Mouse (Mus musculus) lung, postnatal 36 days (tissue): ENCODE results near the gene Tmem129.

ENCODE experiments used
- DNase-seq: peaks from one replicate; pipeline ENCODE4 v3.0.0; 2022; ENCODE audit warnings: mixed read lengths

The Tmem129 gene

GRCm38 (mm10) chr5:33657787-33658663 is at the start of gene Tmem129, which contains the start of gene Tacc3:
Tmem129 (minus strand) TSS chr5:33658416.
Tacc3 (plus strand) TSS chr5:33658128.
- peak; percentile 99 for DNase-seq

GRCm38 (mm10) chr5:33707163-33707562 is 48.9 kb upstream of the Tmem129 start:
- peak; percentile 53 for DNase-seq

- peak; percentile 51 for DNase-seq
Observed at GRCm38 (mm10) chr5:33706350-33706629, 48.1 kb upstream of the Tmem129 start.

- no peak for DNase-seq
Observed at GRCm38 (mm10) chr5:33705612-33706349, 47.6 kb upstream of the Tmem129 start.

- no peak for DNase-seq
Observed at GRCm38 (mm10) chr5:33704945-33705611, 46.9 kb upstream of the Tmem129 start.

- DNase-seq: no peak
Observed at GRCm38 (mm10) chr5:33703999-33704398, 45.8 kb upstream of the Tmem129 start.

GRCm38 (mm10) chr5:33701832-33702231 is 43.6 kb upstream of the Tmem129 start:
- DNase-seq: no peak

GRCm38 (mm10) chr5:33700010-33700409 is 41.8 kb upstream of the Tmem129 start:
- DNase-seq: no peak

GRCm38 (mm10) chr5:33698669-33699068 is 40.5 kb upstream of the Tmem129 start:
- no peak for DNase-seq

GRCm38 (mm10) chr5:33697947-33698512 is 39.8 kb upstream of the Tmem129 start:
- DNase-seq: no peak

GRCm38 (mm10) chr5:33697534-33697933 is 39.3 kb upstream of the Tmem129 start:
- no peak for DNase-seq

- DNase-seq: peak; percentile 86
Observed at GRCm38 (mm10) chr5:33696430-33696829, 38.2 kb upstream of the Tmem129 start.

- peak; percentile 43 for DNase-seq
Observed at GRCm38 (mm10) chr5:33695718-33696121, 37.5 kb upstream of the Tmem129 start.

- DNase-seq: peak; percentile 85
Observed at GRCm38 (mm10) chr5:33694848-33695717, 36.9 kb upstream of the Tmem129 start.

GRCm38 (mm10) chr5:33694461-33694847 is 36.2 kb upstream of the Tmem129 start:
- DNase-seq: no peak

- DNase-seq: peak; percentile 43
Observed at GRCm38 (mm10) chr5:33692393-33692792, 34.2 kb upstream of the Tmem129 start.

GRCm38 (mm10) chr5:33689852-33690645 is 31.8 kb upstream of the Tmem129 start:
- peak; percentile 89 for DNase-seq

- DNase-seq: peak; percentile 84
Observed at GRCm38 (mm10) chr5:33689221-33689844, 31.1 kb upstream of the Tmem129 start.

GRCm38 (mm10) chr5:33688278-33689220 is 30.3 kb upstream of the Tmem129 start:
- peak; percentile 68 for DNase-seq

- no peak for DNase-seq
Observed at GRCm38 (mm10) chr5:33687142-33687541, 28.9 kb upstream of the Tmem129 start.
